Mouse (Mus musculus): ENCODE data around the gene Fgd3.
A peak's percentile ranks its signal among the peaks of the same experiment; 100 is the strongest.

Gene Fgd3

DNA sequence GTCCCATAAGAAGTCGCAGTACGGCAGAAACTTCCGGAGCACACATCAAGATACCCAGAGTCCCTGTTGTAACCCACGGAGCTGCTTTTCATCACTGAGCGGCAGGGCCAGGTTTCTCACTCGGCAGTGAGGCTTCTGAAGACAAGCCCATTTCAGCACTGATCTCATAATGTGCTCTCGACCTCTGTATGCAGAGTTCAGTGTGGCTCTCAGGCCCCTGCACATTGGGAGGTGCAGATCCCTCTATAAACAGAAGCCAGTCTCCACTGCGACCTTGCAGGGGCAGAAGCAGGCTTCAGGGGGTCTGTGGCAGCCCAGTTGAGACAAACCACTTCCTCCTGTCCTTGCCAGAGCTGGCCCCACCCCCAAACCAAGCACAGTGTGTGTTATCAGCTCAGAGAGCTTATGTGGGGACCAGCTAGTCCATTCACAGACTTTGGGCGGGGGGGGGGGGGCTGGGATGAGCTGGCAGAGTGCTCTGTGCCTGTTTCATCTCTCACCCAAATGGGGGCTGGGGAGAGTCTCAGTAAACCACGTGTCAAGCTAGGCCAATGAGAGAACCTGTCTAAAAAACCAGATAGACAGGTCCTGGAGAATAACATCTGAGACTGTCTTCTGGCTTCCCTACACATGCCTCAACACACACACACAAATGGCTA lies 12.7 kb downstream of the Fgd3 start:
- no peak for DNase-seq (ENCODE audit: low spot score in 2 of 2)

DNA sequence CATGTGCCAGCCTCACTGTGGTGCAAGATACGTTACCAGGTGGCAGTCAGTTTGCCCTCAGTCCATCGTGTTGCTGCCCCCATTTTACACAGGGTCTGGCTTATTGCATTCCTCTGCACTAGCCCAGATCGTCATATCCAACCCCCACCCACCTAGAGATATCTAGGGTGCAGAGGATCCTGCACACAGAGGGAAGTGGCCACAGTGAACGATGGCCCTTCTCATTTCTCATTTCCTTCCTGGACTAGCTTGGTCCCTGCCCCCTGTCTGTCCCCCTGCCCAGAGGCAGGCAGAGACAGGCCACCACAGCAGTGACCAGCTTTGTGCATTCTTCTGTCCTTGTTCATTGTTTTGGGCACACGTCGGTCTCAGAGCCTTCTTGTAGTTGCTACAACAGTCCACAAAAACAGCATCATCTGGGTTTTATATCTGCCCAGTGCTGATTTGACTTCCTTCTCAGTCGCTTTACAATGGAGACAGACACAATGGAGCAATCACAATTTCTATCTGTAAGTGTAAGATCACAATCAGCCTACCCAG lies 13.3 kb downstream of the Fgd3 start:
- no peak for DNase-seq (ENCODE audit: low spot score in 2 of 2)

DNA sequence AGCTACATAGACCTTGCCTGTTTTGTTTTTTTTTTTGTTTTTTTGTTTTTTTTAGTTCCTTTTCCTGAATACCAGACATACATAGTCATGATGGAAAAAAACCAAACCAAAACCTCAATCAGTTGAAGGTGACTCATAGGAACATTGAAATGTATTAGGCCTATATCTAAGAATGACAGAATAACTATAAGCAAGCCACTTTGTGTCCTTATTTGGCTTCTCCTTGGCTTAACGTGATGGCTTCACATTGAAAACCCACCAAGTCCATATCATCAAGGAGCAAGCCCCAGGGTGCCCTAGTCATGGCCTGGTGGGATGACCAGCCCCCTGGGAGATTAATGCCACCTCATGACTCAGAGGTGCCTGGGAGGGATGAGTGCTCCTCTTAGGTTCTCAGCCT lies 19.3 kb downstream of the Fgd3 start:
- DNase-seq (ENCODE audit: low spot score in 2 of 2), result no peak

DNA sequence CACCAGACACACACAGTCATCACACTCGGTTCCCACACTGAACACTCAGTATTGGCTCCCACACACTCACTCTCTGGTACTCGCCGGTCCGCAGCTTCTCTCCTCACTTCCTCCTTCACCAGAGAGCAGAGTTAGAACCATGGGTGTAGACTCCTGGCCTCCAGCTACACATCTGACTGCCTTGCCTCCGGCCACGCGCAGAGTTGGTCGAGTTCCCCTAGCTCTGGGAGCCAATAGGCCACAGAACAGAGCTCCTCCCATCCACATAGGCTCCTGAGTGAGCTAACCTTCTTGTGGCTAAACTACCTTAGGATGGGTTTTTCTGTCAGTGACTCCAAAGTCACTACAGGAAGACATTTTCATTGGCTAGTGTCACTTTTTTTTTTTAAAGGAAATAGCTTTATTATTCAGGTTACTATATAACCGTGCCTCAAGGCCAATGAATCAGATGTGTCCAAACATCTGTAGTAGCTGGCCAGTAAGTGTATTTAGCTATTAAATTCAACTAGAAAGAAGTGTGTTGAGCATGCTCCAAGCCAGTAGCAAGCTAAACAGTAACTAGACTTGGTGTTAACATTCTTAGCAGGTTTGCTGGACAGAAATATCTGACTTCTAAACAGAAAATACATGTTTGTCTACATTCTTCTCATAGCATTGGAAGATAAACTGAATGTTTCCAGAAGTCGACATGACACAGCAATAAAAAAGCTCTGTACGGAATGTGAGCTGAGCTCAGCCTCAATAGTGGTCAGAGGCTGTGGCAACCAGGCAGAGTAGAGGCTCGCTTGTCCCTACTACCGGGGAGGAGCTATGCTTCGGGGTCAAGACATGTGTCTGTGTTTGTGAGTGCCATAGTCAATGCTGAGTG lies 21.4 kb downstream of the Fgd3 start:
- no peak for DNase-seq (ENCODE audit: low spot score in 2 of 2)

DNA sequence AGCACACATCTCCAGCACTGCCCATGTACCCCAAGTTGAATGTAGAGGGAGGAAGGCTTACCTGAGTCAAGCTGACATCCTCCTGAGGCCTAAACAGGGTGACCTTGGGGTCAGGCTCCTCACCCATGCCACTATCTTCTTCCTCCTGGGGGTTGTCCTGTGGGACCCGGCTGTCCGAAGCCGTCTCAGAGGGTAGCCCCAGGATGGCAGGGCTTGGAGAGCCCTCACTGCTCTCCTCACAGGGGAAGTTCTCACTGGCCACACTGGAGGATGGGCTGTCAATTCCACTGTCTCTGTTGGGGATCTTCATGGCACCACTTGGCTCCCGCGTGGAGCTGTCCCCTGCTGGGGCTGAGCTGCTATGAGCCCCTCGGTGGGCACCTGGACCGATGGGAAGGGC lies 23.8 kb downstream of the Fgd3 start:
- DNase-seq (ENCODE audit: low spot score in 2 of 2), result no peak

DNA sequence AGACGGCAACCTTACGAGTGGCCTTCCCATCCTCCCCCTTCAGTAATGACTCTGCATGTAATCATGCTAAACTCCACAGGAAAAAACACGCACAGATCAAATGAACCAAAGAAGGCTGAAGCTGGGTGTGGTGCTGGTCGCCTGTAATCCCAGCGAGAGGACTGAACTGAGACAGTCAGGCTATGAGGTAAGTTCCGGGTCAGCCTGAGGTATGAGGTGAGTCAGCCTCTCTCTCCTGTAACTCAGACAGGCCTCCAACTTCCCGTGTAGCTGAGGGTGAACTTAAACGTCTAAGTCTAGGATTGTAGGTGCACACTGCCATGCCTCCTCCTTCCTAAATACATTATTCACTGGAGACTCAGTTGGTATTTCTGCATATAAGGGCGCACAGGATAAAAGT lies 26.0 kb downstream of the Fgd3 start:
- DNase-seq (ENCODE audit: low spot score in 2 of 2), result no peak

DNA sequence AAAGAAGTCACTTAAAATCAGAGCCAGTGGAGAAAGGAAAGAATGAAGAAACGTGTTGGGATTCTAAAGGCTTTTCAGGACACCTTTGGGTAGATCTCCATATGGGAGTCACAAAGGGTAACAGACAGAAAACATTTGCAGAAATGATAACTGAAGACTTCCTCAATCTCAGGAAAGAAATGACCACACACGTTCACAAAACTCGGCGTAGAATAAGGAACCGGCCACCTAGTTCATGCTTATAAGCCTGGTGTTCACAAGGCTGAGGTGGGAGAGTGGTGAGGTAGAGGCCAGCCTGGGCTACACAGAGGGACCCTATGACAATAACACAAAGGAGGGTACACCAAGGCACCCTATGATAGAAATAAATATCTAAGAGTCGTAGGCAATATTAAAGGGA lies 28.2 kb downstream of the Fgd3 start:
- DNase-seq (ENCODE audit: low spot score in 2 of 2), result no peak

DNA sequence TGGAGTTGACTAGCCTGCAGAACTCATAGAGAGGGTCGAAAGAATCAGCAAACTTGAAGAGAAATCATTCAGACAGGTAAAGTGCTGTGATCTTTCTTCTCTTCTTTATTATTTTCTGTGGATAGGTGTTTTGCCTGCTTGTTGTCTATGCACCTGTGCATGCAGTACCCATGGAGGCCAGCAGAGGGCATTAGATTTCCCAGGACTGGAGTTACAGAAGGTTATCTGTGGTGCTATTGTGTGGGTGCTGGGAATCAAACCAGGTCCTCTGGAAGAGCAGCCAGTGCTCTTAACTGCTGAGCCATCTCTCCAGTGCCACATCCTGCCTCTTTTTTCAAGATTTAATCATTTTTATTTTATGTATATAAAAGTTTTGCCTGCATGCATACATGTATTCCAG lies 28.7 kb downstream of the Fgd3 start:
- peak in 1 of 2 experiments; percentile 12 for DNase-seq (ENCODE audit: low spot score in 2 of 2)

DNA sequence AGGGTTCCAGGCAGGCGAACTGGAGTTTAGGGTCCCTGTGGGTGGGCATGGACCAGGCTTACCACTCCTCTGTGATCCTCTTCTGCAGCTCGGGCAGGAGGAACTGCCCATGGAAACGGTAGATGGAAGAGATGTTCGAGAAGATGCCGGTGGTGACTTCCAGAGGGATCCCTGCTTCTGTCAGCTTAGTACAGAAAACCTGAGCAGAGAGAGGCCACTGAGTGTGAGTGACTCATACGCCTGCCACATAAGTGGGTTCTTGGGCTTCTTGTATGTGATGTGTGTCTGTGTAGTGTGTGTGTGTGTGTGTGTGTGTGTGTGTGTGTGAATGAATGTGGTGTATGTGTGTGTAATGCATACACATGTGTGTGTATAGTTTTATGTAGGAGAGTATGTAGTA lies 32.9 kb downstream of the Fgd3 start:
- DNase-seq (ENCODE audit: low spot score in 2 of 2), result no peak

DNA sequence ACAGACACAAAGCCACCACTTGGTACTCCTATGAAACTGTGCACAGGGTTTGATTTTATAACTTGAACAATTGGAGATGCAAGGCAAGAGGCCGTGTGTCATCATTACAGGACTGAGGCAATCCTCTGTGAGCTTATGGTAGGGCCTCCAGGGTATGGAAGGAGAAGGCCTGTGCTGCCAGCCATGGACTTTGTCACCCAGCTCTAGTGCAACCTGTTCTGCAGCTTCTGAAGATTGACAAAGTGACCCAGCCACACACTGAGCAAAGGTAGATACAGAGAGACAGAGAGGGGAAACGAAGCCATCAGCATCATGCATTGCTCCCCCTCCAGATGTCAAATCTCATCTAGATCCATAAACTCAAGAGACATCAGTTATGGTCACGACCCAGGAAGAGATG lies 33.4 kb downstream of the Fgd3 start:
- DNase-seq (ENCODE audit: low spot score in 2 of 2), result no peak

DNA sequence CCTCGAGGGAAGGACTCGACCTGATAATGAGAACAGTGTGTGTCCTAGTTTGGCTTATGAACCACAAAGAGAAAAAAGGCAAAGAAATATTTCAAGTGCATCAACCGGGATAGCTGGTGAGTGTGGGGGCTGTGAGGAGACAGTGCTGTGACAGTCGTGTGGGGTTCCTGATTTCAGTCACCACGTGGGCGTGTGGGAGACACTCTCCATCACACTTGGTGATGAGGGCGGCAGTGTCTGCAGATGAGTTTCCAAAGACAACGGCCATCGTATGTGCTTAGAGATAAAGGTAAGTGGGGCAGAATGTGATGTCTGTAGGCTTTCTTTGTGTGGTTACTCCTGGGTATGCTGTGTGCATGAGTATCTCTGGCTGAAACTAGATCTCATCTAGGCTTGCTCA lies 36.4 kb downstream of the Fgd3 start:
- no peak for DNase-seq (ENCODE audit: low spot score in 2 of 2)

DNA sequence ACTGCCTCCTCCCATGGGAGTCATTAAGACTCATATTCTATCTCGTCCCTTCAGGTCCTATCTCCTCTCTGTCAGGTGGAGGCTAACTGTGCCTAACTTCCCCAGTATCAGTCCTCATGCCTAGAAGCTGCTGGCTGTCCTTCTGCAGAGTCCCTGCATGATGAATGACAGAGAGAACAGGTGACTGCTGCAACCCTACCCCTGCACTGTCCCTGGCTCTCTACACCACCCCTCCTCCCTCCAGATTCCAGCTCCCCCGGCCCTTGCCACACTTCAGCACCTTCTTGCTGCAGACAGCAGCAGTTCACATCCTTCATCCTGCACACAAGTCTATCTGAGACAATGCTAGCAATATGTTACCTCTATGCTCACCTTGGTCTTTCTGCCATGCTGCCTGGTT lies 37.9 kb downstream of the Fgd3 start:
- DNase-seq (ENCODE audit: low spot score in 2 of 2), result no peak

DNA sequence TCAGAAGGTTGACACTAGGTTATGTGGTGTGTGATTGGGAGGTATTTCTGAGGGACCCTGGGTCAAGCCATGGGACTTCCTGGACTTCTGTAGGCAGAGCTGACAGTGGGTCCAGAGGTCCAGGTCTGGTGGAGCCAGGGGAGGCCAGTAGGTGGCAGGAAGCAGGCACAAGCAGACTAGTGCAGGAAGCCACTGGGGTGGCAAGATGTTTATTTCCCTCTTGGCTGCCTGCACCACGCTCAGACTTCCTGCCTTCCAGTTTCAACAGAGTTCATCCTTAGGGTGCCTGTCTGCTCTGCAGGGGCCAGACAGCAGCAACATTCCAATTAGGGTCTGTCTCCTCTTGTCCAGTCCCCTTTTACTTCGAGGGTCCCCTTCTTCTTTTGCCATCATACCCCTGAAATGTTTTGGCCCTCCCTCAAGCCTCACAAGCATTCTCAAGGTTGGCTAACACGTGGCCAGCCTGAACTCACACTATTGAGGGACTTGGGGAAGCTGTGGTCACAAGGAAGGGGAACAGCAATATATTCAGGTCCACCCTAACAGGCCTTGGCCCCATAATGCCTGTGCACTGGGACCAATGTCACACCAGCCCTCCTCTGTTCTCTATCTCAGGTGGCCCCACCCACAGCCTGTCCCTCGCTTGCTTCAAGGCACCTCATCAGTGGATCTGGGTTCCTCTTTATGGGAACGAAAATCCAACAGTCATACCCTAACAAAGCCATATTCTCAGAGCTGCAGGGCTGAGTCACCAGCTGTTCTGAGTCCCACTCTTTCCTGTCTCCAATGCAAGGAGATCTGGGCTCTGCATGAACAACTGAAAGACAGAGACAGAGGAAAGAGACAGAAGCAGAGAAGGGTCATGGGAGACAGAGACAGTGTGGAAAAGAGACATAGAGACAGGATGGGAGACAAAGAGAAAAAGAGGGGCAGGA lies 48.0 kb downstream of the Fgd3 start:
- DNase-seq (ENCODE audit: low spot score in 2 of 2), result no peak

DNA sequence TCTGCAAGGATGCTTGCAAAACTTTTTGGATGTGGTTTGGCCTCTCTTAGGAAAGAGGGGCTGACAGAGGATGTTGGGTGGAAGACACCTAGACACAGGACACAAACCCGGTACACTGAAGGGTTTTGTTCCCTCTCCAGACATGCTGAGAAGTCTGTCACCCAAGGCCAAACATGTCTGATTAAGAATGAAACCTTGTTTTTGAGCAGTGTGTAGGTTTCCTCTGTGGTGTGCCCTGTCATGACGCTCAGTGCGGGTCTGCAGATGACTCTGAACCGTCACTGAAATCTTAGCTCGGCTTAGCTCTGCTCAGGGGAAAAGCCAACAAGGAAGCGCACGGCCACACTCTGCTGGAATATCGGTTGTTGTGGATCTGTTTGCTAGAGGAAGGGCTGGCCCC lies 49.6 kb downstream of the Fgd3 start:
- no peak for DNase-seq (ENCODE audit: low spot score in 2 of 2)

DNA sequence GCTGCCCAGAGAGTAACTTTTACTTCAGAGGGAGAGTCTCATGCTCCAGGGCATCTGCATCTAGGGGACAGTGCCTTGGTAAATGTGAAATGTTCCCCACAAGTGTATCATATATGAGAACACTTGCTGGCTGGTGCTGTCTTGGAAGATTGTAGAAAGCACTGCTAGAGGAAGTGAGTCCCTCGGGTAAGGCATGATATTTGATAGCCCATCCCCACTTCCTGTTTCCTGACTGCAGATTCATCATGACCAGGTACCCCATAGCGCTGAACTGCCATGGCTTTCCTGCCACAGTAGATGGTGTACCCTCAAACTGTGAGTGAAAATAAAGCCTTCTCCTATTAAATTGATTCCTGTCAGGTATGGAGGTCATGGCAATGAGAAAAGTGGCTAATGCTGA lies 52.5 kb downstream of the Fgd3 start:
- no peak for DNase-seq (ENCODE audit: low spot score in 2 of 2)

DNA sequence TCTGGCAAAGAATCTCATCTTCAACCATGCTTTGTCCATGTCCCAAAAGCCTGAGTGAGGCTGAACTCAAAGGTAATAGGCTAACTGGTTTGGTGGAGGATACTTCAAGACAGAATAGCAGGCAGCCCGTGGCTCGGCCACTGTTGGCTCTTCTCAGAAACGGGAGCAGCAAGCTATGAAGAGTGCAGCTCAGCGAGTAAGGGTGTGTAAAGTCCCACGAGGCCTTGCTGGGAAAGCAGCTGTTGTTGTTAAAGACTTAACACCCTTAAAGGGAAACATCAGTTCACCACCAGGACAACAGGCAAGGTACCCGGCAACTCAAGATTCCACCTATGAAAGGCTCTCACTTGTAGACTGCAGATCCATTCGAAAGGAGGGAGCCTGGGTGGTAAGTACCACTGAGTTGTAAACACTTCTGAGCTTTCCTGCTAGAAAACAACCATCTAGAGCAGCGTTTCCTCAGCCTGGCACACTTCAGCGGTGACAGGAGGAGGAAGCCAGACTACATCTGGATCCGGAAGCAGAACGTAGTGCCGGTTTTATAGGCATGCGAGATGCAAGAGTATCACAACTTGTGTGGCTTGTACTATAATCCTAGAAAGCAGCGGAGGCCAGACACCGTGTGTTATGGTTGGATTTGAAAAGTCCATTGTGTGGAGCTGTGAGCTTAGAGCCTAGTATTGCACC lies 59.9 kb downstream of the Fgd3 start:
- no peak for DNase-seq (ENCODE audit: low spot score in 2 of 2)

DNA sequence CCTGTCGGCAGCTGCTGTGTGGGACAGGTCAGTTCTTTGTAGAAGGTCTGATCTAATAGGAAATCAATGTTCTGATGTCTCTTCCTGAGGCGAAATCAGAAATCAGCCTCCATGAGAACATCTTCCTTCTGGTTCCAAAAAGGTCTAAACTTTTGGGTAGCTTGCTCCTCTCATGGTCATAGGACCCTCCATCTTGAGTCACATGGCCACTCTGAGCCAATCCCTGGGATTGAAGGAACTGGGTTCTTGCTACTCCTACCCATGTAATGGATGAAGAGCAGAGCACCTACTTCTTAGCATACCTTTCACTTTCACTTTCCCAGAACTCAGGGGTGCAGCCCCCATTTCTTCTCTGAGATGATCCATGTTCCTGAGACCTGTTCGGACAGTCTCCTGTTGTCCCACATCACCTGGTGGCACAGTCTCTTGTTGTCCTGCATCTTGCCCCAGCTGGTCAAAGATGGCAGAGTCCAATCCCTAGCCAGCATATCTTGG lies 62.2 kb downstream of the Fgd3 start:
- no peak for DNase-seq (ENCODE audit: low spot score in 2 of 2)

DNA sequence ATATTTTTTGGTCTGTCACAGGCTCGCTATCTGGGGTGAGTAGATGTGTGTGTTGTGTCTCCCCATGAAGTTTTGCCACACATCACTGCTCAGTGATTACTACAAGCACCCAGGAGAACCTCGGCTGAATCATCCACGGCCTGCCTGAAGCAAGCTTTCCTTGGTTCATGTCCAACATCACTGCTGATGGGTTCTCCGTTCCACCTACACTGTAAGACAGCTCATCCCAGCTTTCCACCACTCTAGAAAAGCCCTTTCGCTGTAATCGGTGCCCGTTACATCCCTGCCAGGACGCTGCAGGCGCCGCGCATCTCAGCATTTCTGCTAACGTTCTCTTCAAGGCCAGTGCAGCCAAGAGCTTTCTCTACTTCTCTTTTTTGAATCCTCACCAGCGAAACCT lies 67.4 kb downstream of the Fgd3 start:
- no peak for DNase-seq (ENCODE audit: low spot score in 2 of 2)

DNA sequence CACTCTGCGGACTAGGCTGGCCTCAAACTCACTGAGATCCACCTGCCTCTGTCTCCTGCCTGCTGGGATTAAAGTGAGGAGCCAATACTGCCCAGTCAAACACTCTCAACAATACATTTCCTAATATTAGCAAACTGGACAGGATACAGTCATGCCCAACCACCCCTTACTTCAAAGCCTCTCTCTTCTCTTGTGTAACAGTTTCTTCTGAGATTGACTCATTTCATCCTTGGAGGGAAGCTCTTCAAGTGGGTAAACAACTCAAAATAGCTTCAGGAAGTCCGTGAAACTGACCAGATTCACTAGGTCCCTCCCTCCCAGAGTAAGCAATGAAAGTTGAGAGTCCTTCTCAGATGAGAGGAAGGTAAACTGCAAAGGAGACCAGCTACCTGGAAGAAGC lies 68.0 kb downstream of the Fgd3 start:
- no peak for DNase-seq (ENCODE audit: low spot score in 2 of 2)

DNA sequence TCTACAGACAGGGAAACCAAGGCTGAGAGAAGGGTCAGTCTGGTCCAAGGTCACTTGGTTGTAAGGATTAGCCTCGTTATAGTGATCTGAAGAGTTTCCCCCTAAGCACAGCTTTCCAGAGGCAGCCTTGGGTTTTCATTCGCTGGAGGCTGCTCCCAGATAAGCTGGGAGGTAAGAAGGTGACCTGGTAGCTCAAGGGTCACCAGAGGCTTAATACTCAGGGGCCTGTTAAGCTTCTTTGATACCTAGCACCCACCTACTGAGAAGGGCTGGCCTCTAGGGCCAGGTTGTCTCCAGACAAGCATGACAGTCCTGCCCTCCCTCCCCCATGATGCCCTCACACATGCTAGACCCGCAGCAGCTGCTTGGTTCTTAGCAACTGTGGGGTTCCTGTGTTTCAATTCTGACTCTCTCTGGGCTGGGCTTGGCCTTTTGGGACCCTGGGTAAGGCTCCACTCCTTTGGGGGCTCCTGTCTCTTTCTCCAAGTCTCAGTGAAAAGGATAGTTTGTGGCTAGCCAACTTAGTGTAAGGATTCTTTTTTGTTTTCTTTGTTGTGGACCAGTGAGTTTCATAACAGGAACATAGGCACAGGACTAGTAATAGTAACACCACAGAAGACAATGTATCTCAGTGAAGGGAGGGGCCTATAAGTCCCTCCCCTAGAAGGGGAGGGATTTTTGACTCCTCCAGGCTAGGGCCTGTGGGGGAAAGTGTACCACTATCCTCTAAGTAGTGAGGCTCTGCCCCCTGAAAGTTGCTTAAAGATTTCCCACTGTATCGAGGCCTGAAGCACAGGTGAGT lies 69.2 kb downstream of the Fgd3 start:
- DNase-seq (ENCODE audit: low spot score in 2 of 2), result no peak

DNA sequence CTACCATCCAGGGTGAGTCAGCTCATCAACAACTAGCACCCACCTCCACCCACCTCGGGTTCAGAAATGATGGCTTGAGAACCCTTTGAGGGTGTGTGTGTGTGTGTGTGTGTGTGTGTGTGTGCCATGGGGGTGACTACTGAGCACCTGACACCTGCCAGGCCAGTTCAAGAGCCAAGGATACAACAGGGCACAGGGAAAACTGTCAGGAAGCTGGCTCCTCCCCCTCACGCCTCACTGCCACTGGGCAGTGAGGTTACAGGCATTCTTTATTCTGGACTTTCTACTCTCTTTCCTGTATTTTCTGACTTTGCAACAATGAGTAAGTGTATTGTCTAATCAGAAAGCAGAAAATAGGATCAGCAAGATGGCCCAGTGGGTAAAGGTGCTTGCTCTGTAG lies 70.5 kb downstream of the Fgd3 start:
- DNase-seq (ENCODE audit: low spot score in 2 of 2), result no peak
